Mouse (Mus musculus) brain, adult 2 months (tissue): ENCODE data around the gene Ninl.
"Not testable (repeated sequence)": the region's sequence is repeated elsewhere in the genome, so short reads cannot be mapped to it uniquely, and the experiment has no call there.

Experiments used
- DNase-seq: peaks from one replicate; pipeline ENCODE4 v3.0.0; 2011; ENCODE audit warnings: low read depth, low spot score

Ninl gene

DNA sequence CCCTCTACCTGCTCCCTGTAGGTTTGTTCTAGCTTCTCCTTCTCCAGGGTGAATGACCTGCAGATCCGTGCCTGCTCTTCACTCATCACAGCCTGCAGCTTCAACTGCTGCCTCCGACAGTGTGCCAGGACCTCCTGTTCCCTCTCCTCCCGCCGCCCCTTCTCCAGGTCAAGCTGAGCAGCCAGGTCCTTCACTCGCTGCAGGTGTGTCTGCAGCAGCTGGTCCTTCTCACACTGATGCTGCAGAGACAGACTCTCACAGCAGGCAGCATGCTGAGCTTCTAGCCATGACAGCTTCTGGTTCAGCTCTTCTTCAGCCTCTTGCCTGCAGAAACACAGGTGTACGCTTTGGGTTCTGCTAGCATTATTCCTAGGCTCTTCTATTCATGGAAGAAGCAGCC lies 89.1 kb downstream of the Ninl start:
- DNase-seq = peak; percentile 9

DNA sequence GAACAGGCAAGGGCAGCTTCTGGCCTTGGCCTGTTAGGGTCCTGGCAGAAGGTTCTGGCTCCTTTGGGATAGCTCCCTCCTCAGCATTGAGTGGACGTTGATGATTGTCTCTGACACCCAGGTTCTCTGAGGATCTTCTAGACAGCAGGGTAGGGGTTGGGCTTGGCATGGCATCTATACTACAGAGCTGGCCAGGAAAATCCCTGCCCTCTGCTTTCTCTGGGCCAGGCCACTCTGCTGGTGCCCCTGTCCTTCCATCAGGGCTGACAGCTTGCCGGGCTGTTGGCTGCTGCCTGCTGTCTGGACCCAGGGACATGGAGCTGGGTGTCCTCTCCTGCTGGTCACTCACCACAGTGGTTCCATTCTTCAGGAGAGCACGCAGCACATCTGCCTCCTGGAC lies 89.5 kb downstream of the Ninl start:
- DNase-seq = no peak

DNA sequence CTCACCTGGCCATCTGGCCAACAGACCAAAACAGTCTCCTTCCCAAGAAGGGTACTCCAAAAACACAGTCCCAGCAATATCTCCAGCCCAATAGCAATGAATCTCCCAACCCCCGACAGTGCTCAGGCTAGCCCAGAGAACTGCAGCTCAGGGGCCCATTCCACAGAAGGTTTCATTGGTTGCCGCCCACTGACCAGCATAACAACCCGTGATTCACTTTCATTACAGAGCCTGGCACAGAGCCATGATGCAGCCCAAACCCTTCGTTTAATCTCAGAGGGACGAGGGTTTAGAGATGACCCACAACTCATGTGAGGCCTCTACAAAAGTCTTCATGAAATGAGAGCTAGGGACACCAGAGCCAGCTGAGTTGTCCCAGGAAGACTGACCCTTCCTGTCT lies 90.4 kb downstream of the Ninl start:
- DNase-seq = no peak

DNA sequence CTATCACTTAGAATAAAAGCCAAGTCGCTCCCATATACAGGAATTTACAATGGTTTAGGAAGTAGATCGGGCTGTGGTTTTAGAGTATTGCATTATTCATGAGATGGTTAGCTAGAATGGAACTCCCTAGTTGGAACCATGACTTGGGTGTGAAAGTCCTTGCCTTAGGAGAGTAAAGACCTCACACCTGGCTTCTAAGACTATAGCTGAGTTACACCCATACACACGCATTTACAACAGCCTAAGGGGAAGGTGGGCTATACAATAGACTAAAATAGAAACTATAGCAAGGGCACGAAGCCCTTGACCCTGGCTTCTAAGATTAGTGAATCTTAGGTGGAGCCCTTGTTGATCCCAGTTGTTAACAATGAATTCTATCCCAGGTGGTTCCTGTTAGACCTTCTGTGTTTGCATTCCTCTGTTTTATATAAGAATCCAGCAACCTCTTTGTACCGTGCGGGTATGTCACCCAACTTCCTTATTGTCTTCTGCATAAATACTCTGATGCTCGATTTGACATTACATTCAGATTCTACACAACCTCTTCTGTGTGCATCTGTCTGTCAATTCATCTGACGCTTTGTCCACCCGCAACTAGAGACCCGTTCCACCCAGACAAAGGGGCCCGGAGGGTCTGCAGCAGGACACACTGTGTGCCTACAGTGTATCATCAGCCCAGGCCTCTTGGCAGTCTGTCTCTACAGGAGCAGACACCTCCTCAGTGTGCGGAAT lies 91.1 kb downstream of the Ninl start:
- not testable (repeated sequence) for DNase-seq

DNA sequence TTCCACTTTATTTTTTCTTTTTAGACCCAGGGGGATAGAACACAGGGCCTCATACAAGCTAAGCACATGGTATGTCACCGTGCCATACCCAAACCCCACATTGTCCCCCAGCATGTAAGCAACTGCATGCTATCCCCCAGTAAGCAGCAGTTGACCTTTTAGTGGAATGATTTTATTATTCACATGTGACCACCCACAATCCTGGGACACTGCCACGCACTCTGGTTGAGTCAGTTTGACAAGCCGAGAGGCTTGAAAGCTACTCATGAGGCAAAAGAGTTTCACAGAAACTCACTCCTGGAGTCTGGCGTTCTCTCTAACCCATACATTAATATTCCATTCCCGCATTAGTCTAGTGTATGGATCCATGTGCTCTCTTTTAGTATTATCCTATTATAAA lies 91.8 kb downstream of the Ninl start:
- peak; percentile 19 for DNase-seq

DNA sequence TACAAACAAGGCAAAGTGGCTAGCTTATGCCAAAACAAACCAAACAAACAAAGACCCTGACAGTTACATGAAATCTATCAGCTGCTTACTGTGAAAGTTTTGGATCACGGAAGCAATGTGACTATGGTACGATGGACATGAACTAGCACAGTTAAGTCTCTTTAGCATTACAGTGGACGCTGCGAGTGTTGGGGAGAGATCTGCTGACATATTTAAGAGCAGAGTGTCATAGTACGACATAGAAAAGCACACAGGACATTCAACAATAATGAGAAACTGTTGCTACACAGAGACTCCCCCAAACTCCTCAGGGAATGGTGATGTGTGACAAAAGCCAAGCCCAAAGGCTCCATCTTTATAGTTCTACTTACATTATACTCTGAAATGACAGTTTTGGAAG lies 95.2 kb downstream of the Ninl start:
- DNase-seq = no peak

DNA sequence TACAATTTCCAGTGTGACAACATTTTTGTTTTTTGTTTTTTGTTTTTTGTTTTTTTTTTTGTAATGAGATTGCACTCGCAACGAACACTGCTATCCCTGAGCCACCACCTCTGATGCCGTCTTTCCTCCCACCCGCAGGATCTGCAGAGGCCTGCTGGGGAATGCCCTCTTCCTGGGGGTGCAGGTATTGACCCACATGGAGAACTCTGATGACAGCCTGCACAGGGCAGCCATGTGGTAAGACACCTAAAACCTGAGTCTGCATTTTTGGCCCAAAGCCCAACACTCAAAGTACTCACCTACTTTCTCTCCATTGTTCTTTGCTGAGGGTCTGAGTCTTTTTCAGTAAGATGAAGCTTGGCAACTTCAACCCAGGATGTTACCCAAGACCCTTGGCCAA lies 104.5 kb downstream of the Ninl start:
- DNase-seq = no peak

DNA sequence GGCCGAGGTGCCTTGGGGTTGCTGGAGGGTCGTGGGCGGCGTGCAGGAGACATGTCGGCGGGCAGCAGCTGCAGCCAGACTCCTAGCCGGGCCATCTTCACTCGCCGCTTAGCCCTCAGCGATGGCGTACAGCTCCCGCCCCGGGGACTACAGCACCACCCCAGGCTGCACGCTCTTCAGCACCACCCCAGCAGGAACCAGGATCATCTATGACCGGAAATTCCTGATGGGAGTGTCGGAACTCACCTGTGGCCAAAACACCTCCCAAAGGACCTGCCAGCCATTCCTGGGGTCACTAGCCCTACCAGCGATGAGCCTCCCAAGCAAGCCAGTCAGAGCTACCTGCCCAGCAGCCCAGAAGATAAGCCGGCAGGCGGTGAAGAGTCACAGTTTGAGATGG lies 105.7 kb downstream of the Ninl start:
- no peak for DNase-seq

DNA sequence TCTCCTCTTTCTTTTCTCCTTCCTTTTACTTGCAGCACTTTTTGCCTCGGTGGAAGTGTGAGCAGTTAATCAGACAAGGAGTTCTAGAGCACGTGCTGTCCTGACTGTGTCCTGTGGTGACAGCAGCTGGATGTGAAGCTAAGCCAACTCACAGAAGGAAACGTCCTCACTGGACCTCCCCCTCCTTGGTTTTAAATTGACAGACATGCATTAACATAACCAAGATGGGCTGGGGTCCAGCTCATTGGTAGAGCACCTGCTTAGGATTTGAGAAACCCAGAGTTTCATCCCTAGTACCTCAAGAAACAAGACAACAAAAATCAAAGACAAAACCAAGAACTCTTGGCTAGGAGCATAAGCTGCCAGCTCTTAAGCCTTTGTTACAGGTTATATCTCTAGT lies 108.4 kb downstream of the Ninl start:
- DNase-seq = no peak

DNA sequence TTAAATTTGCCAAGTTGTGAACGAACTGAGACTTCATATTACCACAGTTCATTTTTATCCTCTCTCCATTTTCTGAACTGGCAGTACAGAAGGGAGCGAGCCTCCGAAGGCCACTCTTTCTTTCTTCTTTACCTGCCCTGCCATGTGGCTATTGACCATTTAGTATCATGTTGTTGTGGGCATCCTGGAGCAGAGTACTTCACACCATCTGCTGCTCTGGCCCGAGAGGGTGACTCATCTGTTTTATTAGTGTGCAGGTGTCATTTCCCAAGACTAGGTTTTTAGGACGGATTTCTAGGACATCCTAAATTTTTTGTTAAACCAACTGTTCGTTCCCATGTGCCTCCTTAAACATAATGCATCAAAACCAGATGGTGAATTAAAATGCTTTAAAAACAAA lies 110.0 kb downstream of the Ninl start:
- peak; percentile 67 for DNase-seq

DNA sequence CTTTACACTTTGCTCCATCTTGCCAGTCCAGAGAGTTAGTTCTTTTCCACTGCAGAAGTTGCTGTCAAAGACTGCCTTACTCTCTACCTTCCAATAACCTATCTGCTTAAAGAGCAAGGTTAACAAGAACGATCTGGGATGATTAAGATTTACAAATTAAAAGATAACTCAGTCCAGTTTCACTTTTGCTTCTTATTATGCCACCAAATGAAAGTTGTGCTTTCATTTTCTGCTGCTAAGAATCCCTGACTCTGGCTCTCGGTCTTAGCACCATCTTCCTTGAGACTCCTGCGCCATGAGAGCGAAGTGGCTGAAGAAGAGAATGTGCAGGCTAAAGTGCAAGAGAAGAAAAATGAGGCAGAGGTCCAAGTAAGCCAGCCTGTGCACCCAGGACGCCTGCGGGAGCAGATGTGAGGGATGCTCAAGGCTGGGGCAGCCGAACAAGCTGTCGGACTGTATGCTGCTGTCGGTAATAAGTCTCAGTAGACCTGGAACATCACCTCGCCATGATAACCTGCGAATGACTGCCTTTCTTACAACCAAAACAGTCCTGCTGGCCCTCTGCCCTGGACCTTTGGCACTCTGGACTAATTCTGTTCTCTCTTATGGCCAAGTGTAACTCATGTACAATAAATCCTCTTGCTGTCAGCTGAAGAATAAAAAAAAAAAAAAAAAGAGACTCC lies 112.0 kb downstream of the Ninl start:
- peak; percentile 18 for DNase-seq

DNA sequence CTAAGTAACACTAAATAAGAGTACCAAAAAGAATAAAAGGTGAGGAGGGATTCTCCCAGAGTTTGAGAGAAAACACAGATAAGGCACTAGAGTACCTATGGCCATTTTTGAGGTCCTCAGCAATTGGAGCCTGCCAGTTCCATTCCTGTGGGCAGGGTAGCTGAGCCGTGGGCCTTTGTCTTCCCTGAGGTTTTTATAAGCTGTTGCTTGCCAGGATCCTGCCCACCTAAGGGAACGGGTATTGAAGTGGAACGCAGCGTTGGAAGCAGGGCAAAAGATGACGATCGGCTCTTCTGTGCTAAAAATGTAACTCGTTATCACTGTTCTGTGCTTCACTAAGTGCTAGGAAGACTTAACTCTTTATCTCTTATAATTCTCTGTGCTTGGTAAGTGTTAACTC lies 115.7 kb downstream of the Ninl start:
- DNase-seq = peak; percentile 35

DNA sequence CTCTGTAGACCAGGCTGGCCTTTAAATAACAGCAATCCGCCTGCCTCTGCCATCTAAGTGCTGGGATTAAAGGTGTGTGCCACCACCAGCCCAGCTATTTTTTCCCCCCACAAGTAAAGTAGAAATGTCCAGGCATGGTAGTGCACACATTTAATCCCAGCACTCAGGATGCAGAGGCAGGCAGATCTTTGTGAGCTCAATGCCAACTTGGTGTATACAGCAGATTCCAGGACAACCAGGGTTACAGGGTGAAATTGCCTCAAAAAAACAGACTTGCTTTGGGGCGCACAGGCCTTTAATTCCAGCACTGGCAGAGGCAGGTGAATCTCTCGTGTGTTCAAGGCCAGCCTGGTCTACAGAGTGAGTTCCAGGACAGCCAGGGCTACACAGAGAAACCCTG lies 116.2 kb downstream of the Ninl start:
- DNase-seq = no peak

DNA sequence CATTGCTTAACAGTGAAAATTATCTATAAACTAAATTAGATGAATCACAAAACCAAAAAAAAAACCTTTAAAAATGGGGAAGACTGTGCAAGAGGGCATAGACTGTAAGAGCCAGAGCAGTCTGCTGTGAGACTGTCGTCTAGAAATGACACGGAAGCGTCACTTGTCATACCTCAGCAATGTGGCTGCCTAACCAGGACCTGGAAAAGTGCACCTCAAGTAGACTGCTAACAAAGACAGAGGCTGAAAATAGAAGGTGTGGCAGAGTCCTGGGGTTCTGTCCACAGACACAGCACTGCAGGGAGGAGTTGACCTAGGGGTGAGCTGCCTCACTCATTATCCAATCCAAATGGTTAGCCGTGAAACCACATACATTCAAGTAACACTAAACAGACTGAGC lies 117.0 kb downstream of the Ninl start:
- DNase-seq = no peak

DNA sequence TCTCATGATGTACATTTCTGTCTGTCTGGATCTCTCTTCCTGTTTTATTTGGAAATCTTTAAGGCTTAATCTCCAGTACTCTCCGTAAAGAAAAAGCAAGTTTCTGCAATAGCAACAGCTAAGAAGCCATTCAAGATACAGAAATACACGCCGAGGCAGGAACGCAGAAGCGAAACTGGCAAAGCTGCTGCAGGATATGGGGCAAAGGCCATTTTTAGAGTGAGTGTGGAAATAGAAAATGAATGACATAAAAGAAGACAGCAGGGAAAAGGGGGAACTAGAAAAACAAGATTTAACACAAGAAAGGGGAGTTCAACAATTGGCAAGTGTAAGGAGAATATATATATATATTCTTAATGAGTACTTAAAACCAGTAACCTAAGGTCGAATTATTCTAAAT lies 117.5 kb downstream of the Ninl start:
- DNase-seq = peak; percentile 36

DNA sequence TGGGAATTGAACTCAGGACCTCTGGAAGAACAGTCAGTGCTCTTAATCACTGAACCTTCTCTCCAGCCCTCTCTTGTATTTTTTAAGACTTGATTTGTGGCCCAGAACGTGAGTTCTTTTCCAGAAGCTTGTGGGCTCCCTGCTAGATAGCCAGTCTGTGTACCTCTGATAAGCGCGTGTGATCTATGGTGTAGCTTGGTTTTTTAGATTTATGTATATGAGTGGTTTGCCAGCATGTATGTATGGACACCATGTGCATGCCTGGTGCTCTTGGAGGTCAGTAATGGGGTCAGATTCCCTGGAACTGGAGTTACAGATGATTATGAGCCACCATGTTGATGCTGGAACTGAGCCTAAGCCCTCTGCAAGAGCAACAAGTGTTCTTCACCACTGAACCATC lies 118.6 kb downstream of the Ninl start:
- DNase-seq = no peak

DNA sequence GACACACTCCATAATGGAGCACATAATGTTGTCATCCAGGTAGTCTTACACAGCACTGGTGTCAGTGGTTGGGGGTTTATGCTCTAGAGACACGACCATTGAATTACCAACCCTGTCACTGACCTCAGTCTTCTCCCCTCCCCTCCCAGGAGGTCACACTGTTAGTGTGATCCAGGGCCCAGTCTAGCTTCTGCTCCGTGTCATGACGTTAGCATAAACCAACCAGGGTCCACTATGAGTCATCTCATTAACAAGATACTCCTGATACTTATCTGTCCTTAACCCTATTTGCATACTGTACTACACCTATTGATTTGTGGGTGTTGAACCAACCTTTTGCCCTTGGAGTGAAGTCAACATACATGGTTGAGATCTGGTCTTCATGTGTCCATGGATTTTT lies 120.5 kb downstream of the Ninl start:
- no peak for DNase-seq

DNA sequence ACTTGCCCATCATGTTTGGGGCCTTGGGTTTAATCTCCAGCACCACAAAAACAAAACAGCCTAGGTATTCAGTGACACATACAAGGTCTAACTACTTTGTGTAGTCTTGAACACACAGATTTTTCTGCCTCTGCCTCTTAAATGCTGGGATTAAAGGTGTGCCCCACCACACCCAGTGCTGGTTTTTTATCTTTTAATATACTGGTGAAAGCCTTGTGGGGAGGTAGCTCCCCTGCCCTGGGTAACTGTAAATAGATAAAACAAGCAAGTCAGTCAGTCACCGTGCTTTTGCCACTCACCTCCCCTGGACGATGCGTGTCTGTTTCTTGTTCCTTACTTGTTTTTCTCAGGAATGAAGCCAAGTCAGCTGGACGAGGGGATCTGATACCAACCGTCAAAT lies 123.4 kb downstream of the Ninl start:
- DNase-seq = no peak

DNA sequence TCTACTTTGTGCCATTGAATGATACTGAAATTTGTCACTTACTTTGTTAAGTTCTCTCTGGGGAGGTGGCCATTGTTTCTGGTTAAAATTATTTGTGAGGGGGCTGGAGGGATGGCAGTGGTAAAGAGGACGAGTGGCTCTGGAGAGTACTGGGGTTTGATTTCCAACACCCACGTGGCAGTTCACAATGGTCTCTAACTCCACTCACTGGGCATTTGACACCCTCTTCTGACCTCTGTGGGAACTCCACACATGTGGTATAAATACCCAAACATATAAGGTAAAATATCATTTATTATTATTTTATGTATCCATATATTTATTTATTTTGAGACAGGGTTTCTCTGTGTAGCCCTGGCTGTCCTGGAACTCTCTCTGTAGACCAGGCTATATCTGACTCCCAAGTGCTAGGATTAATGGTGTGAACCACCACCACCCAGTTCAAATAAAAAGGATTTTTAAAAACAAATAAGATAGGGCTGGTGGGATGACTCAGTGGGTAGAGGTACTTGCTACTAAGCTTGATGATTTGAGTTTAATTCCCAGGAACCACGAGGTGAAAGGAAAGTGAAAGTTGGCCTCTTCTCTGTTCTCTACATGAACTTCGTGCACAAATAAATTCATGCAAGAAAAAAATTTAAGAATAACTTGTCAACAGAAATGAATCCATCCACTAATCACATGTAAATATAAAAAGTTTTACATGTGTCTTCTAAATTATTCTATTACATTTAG lies 124.2 kb downstream of the Ninl start:
- DNase-seq = no peak

DNA sequence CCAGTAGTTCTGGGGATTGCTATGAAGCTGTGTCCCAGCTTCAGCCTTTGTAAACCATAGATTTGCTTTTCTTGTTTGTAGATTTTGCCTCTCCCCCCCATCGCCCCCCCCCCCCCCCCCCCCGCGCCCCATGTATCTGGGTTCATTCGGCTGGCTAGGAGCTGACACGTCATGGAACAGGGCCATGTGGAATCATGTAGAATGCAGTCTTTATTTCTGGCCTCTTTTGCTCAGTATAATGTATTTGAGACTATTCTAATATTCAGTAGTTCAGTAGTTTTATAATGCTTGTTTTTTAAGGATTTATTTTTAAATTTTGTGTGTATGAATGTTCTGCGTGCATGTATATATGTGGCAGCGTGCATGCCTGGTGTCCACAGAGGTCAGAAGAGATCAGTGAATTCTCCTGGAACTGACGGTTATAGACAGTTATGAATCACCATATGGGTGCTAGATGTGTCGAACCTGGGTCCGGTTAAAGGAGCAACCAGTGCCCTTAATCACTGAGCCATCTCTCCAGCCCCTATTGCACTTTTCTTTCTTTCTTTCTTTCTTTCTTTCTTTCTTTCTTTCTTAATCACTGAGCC lies 128.8 kb downstream of the Ninl start:
- DNase-seq = no peak

DNA sequence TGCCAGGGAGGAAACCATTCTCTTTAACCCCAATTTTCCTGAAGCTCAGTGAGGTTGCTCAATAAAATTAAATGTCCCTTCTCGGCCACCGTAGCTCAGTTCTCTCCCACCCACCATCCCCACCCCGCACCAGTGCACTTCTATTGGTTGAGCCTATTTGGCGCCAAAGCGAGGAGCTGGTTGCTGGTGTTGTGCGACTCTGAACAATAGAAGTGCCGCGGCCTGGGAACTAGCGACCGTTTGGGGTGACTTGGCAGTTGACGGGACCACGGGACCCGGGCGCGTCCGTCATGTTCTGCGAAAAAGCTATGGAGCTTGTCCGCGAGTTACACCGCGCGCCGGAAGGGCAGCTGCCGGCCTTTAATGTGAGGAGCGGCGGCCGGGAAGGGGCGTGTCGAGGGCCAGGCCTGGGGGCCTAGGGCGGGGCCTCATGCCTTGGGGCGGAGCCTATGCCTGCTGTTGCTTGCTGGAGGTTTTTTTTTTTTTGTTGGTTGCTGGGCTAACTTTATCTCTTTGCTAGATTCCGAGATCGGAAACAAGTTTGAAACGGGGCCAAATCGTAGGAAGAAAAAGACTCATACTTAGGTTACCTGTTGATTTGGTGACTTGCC lies 129.6 kb downstream of the Ninl start:
- peak; percentile 98 for DNase-seq

DNA sequence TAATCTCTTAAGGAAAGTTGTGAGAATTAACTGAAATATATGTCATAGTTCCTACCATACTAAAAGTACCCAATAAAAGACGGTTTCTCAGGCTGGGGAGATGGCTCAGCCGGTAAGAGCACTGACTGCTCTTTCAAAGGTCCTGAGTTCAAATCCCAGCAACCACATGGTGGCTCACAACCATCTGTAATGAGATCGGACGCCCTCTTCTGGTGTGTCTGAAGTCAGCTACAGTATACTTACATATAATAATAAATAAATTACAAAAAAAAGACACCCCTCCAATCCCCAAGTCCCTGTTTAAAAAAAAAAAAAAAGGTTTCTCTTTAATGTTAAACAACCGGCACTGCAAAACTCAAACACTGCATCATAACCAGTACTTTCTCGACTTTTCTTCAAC lies 130.3 kb downstream of the Ninl start:
- not testable (repeated sequence) for DNase-seq
